Mouse (Mus musculus) bone marrow, adult 2 months (tissue): ENCODE data around the gene Gm10722. TPM values are rescaled to one million over a fixed set of nuclear protein-coding genes. Genes with fewer than 3 reads are reported as not detected.
"Not testable (repeated sequence)": the region's sequence is repeated elsewhere in the genome, so short reads cannot be mapped to it uniquely, and the experiment has no call there.

Source experiments
- H3K27ac ChIP-seq: fragments of 200-500 bp; 2 replicates; pipeline ENCODE4 v1.5.1; 2012; ENCODE audit warnings: low read depth, mild to moderate bottlenecking, control low read depth, inconsistent platforms, low read length; ENCODE audit not compliant: control insufficient read depth, poor library complexity, insufficient read depth
- H3K4me1 ChIP-seq: fragments of 200-500 bp; 2 replicates; pipeline ENCODE4 v1.6.1; 2011; ENCODE audit warnings: low read length; ENCODE audit not compliant: control insufficient read depth, insufficient read depth
- H3K4me3 ChIP-seq: fragments of 200-500 bp; replicated peaks from 2 replicates; pipeline ENCODE3; 2011; ENCODE audit warnings: mild to moderate bottlenecking, low read depth, low read length, control low read depth; ENCODE audit not compliant: control insufficient read depth
- WGBS: fragments of 180-500 bp; shearing (Covaris S2); methylation state at CpG from one replicate; pipeline ENCODE4 v1.1.7; 2018; 5-methylcytosine and 5-hydroxymethylcytosine counted together
- polyA plus RNA-seq: library from polyadenylated mRNA; stranded (reverse); fragments of >200 nt; gene quantifications from 2 replicates; pipeline ENCODE4 v1.2.4, GENCODE M21; 2011; ENCODE audit warnings: low replicate concordance; ENCODE audit not compliant: missing spikeins, insufficient read depth, insufficient read length

The Gm10722 gene
- polyA plus RNA-seq, 1 experiment = 13.6 TPM

GRCm38 (mm10) chr9:3018944-3019343, 18.2 kb downstream of the Gm10722 start:
- H3K27ac ChIP-seq, H3K4me1 ChIP-seq, H3K4me3 ChIP-seq: not testable (repeated sequence)
- WGBS = 63% methylated on average over 9 of the region's 9 CpGs

- not testable (repeated sequence) for H3K27ac ChIP-seq, H3K4me3 ChIP-seq, H3K4me1 ChIP-seq
- 74% methylated on average over 17 of the region's 19 CpGs for WGBS
Observed at GRCm38 (mm10) chr9:3019835-3020727, 19.4 kb downstream of the Gm10722 start.

- H3K4me3 ChIP-seq, H3K27ac ChIP-seq, H3K4me1 ChIP-seq: not testable (repeated sequence)
- 68% methylated on average over 11 of the region's 13 CpGs for WGBS
Observed at GRCm38 (mm10) chr9:3022316-3023008, 21.7 kb downstream of the Gm10722 start.

- not testable (repeated sequence) for H3K4me1 ChIP-seq, H3K4me3 ChIP-seq, H3K27ac ChIP-seq
- WGBS = 69% methylated on average over 12 of the region's 13 CpGs
Observed at GRCm38 (mm10) chr9:3023312-3023984, 22.7 kb downstream of the Gm10722 start, which contains the start of gene Gm10718. Gene Gm10718, plus strand, starts transcription at chr9:3023547.

- not testable (repeated sequence) for H3K4me1 ChIP-seq, H3K27ac ChIP-seq, H3K4me3 ChIP-seq
- WGBS = 73% methylated on average over 16 of the region's 16 CpGs
Observed at GRCm38 (mm10) chr9:3023985-3024648, 23.4 kb downstream of the Gm10722 start.

GRCm38 (mm10) chr9:3024912-3025467, 24.3 kb downstream of the Gm10722 start, which contains the start of gene Gm10717:
Gene Gm10717, plus strand, starts transcription at chr9:3025417.
- not testable (repeated sequence) for H3K4me3 ChIP-seq, H3K4me1 ChIP-seq, H3K27ac ChIP-seq
- WGBS = 64% methylated on average over 12 of the region's 12 CpGs

GRCm38 (mm10) chr9:3025653-3026052, 24.9 kb downstream of the Gm10722 start:
- not testable (repeated sequence) for H3K27ac ChIP-seq, H3K4me1 ChIP-seq, H3K4me3 ChIP-seq
- WGBS = 69% methylated on average over 5 of the region's 6 CpGs

- H3K4me1 ChIP-seq, H3K27ac ChIP-seq, H3K4me3 ChIP-seq: not testable (repeated sequence)
- WGBS = 71% methylated on average over 5 of the region's 5 CpGs
Observed at GRCm38 (mm10) chr9:3026136-3026535, 25.4 kb downstream of the Gm10722 start.

- not testable (repeated sequence) for H3K4me1 ChIP-seq, H3K27ac ChIP-seq, H3K4me3 ChIP-seq
- 63% methylated on average over 9 of the region's 9 CpGs for WGBS
Observed at GRCm38 (mm10) chr9:3026741-3027140, 26.0 kb downstream of the Gm10722 start.

- not testable (repeated sequence) for H3K27ac ChIP-seq, H3K4me3 ChIP-seq, H3K4me1 ChIP-seq
- 64% methylated on average over 9 of the region's 9 CpGs for WGBS
Observed at GRCm38 (mm10) chr9:3027200-3027599, 26.5 kb downstream of the Gm10722 start.

- H3K27ac ChIP-seq, H3K4me3 ChIP-seq, H3K4me1 ChIP-seq: not testable (repeated sequence)
- 59% methylated on average over 14 of the region's 16 CpGs for WGBS
Observed at GRCm38 (mm10) chr9:3029276-3030000, 28.7 kb downstream of the Gm10722 start.

GRCm38 (mm10) chr9:3030677-3031318, 30.1 kb downstream of the Gm10722 start:
- 59% methylated on average over 2 of the region's 10 CpGs for WGBS

More at GRCm38 (mm10) chr9:3030677-3031318, 30.1 kb downstream of the Gm10722 start:
- not testable (repeated sequence) for H3K4me1 ChIP-seq, H3K27ac ChIP-seq, H3K4me3 ChIP-seq
